Mouse (Mus musculus) embryo, embryonic 10.5 days (tissue): Measurements from ENCODE around the gene Nfam1.

Experiments used
- DNase-seq: peaks from one replicate; pipeline ENCODE4 v3.0.0-alpha.2; 2015; ENCODE audit warnings: low spot score

Nfam1 gene

DNA sequence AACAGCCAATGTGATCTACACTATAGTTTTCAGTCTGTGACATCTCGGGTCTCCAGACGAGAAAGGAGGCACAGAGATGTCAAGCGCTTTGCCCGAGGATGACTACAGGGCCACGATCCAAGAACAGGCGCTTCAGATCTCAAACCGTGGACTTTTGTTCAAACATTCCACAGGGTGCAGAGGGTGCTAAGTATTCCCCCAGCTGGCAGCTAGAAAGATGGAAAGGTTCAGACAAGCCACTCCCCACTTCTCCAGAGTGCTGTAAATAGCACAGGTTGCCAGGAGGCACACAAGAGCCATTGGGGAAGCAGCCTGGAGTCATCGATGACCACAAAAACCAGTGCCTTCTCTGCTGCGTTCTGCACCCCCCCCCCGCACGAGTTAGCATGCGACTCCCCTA, 74.0 kb downstream of the Nfam1 start:
- no peak for DNase-seq

DNA sequence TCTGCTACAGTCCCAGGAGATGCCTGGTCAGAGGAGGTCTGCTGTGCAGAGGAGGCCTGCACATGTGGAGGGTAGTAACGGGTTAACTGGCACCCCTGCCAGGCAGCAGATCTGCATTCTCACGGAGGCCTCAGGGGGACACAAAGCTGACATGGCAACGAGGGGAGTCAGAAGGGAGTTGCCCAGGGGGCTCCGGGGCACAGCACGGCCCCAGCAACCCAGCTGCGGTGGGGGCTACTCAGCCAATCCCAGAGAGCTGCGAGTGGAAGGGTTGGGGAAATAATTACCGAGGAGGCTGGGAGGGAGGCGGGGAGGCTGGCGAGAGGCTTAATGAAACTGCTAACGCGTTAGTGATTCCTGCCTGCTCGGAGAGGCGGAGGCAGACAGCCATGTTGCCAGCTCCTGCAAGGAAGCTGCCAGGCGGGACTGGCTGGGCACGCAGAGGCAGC, 74.8 kb downstream of the Nfam1 start:
- DNase-seq: no peak

- no peak for DNase-seq
Observed at GRCm38 (mm10) chr15:82956721-82957120, 76.4 kb downstream of the Nfam1 start.

DNA sequence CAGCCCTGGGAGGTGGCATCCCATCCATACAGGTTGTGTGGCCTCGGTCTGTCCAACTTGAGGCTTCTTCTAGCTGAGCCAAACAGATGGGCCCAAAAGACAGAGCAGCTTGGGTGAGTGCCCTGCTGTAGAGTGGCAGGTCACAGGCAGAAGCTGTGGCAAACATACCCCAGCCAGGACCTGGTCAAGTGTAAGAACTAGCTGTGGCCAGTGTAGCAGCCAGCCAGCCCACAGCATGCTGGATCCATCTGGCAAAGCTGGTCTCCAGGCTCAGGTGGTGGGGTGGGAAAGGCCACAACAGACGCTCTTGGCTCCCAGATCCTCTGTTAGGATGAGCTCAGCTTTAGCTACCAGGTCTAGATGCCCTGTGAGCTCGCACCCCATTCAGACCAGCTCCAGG, 76.8 kb downstream of the Nfam1 start:
- no peak for DNase-seq

DNA sequence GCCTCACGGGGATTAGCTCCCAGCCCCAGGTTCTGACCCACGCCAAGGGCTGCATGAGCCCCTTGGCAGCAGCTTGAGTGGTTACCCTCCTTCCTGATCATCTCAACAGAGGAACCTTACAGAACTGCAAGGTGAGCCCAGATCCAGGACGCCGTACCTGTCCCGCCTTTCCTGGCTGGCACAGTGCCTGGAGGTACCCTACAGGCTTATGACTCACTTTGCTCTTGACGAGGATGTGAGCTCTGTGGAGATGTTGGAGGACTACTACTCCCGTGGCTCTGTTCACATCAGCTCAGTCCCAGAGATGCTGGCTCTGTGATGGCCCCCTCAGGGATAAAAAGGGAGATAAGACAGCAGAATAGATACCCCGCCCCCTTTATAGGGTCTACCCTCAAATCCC, 77.8 kb downstream of the Nfam1 start:
- no peak for DNase-seq

DNA sequence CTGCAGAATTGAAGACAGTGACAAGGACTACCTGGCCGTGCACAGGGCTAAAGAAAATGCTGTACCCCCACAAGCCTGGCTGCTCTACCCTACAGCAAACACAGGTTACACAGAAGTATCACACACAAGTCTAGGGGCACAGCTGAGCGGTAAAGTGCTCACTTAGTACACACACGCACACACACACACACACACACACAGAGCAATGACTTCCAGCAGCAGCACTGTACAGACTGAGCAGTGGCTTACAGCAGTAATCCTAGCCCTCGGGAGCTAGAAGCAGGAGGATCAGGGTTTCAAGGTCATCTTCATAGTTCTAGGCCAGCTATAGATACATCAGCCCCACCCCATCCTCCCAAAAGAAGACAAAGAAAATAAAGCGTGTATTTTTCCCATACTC, 79.1 kb downstream of the Nfam1 start:
- no peak for DNase-seq

- DNase-seq: no peak
Observed at GRCm38 (mm10) chr15:82953096-82953495, 80.0 kb downstream of the Nfam1 start.

GRCm38 (mm10) chr15:82952292-82952705, 80.8 kb downstream of the Nfam1 start:
- DNase-seq: peak; percentile 74

DNA sequence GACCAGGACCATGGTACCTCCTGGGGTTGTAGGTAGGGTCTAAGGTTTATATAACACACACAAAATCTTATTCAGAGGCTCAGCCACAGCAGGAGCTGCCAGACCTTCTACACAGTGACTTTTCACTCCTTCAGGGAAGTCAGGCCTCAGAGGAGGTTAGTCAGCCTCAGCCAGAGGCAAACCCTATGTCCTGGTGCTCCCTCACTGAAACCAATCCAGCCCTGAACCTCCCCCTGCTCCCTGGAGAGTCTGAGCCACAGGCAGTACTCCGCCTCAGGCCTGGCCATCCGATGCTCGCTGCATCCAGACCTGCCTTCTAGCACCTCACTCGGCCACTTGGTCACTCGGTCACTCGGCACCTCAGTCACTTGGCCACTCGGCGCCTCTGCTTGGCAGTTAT, 82.9 kb downstream of the Nfam1 start:
- DNase-seq: no peak

DNA sequence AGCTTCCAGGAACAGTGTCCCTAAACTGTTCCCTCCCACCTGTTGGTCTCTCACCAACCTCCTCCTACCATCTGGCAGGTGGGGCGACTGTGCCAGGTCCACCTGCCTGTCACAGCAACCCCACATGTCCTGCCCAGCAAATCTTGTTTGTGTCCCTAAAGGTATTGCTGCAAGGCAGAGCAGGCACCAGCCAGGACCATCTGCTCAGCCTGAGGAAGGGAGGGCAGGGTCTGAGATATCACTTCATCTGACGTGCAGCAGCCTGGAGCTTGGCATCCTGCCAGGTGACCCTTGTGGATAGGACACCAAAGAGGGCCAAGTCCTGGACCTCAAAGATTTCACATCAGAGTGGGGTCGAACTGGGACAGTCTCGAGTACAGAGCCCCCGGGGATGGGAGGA, 85.7 kb downstream of the Nfam1 start:
- no peak for DNase-seq

DNA sequence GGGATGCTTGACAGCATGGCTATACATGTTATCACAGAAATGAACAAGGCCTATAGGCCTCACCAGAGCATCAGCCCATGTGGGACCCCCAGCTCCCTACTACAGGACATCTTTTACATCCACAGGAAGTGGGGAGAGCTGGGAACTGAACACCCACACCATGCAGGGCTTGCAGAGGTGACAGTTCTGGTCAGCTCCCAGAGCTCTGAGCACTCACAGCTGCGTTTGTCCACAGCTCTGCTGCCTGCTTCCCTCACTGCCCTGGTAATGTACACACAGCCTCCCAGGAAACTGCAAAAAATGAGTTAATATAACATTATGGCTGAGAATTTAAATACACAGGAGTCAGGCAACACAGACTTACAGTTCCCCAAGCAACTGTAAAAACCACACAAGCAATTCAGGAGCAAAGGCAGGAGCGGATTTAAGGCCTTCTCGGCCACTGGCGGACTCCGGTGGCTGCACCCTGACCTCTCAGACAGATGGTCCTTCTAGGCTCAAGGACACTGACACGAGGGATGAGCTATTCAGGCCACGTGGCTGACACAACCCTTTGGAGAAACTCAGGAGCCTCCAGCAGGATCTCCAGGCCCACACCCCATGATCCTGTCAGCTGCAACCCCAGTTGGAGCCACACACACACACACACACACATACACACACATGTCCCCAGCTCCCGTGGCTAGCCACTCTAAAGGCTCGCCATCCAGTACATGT, 88.5 kb downstream of the Nfam1 start:
- DNase-seq: no peak
